Mouse (Mus musculus) lung, adult 2 months (tissue): Measurements from ENCODE around the gene Hist1h2bq. TPM values are rescaled to one million over a fixed set of nuclear protein-coding genes. Genes with fewer than 3 reads are reported as not detected.
A peak's percentile ranks its signal among the peaks of the same experiment; 100 is the strongest.
"Not testable (repeated sequence)": the region's sequence is repeated elsewhere in the genome, so short reads cannot be mapped to it uniquely, and the experiment has no call there.

ENCODE experiments used
- DNase-seq: peaks from one replicate; pipeline ENCODE4 v3.0.0; 2022
- H3K4me1 ChIP-seq: fragments of 200-500 bp; 2 replicates; pipeline ENCODE4 v1.6.1; 2011; ENCODE audit warnings: low read length; ENCODE audit not compliant: control insufficient read depth, insufficient read depth
- H3K4me3 ChIP-seq: fragments of 200-500 bp; replicated peaks from 2 replicates; pipeline ENCODE3; 2011; ENCODE audit warnings: low read depth, mild to moderate bottlenecking, control low read depth, low read length; ENCODE audit errors: extremely low read depth
- CTCF ChIP-seq: fragments of 200-500 bp; IDR thresholded peaks from 2 replicates; pipeline ENCODE4 v1.5.1; 2011; ENCODE audit warnings: mild to moderate bottlenecking, low read length, control low read depth; ENCODE audit not compliant: insufficient read depth
- POLR2A ChIP-seq: fragments of 200-500 bp; IDR thresholded peaks from 2 replicates; pipeline ENCODE4 v1.6.1; 2011; ENCODE audit warnings: low read depth, mild to moderate bottlenecking, control low read depth, low read length, borderline replicate concordance; ENCODE audit errors: extremely low read depth
- WGBS: fragments of 180-500 bp; shearing (Covaris S2); methylation state at CpG from one replicate; pipeline ENCODE4 v1.1.7; 2018; 5-methylcytosine and 5-hydroxymethylcytosine counted together
- polyA plus RNA-seq: library from polyadenylated mRNA; depleted of rRNA; stranded (reverse); fragments of >200 nt; gene quantifications from 2 replicates; pipeline ENCODE4 v1.2.3, GENCODE M21; 2012

Hist1h2bq gene
- polyA plus RNA-seq, 1 experiment, result 4.7 TPM

DNA sequence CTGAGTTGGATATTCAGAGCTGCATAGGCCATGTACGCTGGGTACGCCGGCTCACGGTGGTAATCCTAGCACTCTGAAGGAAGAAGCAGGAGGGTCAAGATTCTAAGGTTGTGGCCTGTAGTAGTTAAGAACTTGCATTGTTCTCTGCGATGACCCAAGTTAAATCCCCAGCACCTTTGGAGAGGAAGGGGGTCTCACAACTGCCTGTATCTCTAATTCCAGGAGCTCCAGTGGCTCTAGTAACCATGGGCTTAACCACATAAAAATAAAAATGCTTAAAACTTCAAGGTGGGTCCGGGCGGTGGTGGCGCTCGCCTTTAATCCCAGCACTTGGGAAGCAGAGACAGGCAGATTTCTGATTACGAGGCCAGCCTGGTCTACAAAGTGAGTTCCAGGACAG, 20.3 kb upstream of the Hist1h2bq start:
- 89% methylated on average over 10 of the region's 10 CpGs for WGBS
- no peak for DNase-seq
- TF ChIP-seq CTCF (no peak), POLR2A (no peak)
- no peak overlapping the region for H3K4me3 ChIP-seq
- H3K4me1 ChIP-seq, result no peaks in the 10 kb centered on the region

DNA sequence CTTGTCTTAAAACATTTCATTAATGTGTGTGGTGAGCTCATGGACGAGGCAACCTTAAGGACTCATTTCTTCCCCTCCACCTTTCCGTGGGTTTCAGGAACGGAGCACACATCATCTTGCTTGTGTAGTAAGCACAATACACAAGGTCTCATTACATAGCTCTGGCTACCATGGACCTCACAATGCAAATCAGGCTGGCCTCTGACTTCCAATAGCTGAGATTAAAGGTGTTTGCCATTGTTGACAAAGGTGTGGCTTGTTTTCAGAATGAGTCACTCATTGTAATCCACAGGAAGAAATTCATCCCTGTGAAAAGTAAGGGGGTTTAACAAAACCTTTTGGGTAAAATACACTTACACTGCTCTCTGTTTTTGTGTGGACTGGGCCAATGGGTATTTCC, 18.5 kb upstream of the Hist1h2bq start:
- WGBS, result 81% methylated on average over 3 of the region's 3 CpGs
- Histone ChIP-seq H3K4me1 (no peaks in the 10 kb centered on the region), H3K4me3 (no peak overlapping the region)
- no peak for TF ChIP-seq CTCF
- TF ChIP-seq POLR2A, result no peak
- DNase-seq, result no peak

DNA sequence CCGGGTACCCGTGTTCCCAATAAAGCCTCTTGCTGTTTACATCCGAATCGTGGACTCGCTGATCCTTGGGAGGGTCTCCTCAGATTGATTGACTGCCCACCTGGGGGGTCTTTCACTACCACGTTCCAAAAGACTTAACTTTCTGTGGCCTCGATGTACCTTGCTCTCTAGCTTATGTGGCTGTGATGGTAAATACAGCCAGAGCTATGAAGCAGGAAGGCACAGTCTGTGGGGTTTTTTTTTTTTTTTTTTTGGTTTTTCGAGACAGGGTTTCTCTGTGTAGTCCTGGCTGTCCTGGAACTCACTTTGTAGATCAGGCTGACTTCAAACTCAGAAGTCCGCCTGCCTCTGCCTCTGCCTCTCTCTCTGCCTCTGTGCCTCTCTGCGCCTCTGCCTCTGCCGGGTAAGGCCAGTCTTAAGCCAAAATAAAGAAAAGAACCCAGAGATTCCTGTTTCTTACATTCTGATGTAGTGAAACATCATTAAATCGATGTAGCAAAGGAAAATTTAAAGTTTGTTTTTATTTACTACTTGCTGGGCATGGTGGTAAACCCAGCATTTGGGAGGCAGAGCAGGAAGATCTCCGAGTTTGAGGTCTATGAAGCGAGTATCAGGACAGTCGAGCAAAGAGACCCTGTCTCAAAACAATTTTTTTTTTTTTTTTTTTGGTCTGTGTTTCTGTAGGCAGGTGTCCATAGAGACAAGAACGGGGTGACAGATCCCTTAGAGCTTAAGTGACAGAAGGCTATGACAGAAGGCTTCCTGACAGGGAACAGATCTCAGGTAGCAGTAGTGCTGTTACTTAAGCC, 10.3 kb upstream of the Hist1h2bq start:
- not testable (repeated sequence) for DNase-seq, H3K4me1 ChIP-seq, H3K4me3 ChIP-seq
- 66% methylated on average over 8 of the region's 16 CpGs for WGBS

DNA sequence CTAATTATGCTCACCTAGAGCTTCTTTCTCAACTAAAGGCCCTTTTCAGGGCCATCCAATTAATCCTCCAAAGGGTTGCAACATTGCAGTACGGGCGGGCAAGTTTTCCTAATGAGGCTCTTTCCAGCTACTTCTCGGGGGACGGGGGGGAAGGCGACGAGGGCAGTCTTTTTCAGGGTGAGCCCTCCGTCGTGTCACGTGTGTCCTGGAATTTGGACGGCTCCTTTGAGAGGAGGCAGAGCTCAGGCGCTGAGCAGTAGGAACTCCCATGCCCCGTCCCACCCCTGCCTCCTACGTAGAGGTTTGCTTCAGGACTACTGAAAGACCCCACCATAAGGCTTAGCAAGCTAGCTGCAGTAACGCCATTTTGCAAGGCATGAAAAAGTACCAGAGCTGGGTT, 2.1 kb upstream of the Hist1h2bq start:
- H3K4me1 ChIP-seq, DNase-seq, H3K4me3 ChIP-seq: not testable (repeated sequence)
- under 1% methylated on average over 14 of the region's 14 CpGs for WGBS

GRCm38 (mm10) chr13:21811539-21811938, 1.5 kb upstream of the Hist1h2bq start, which contains the start of gene Hist1h4m:
Gene Hist1h4m, plus strand, starts transcription at chr13:21811746.
- no CpG with 5 or more reads among the region's 24 CpGs for WGBS
- not testable (repeated sequence) for H3K4me3 ChIP-seq, H3K4me1 ChIP-seq
- DNase-seq, result peak; percentile 28

DNA sequence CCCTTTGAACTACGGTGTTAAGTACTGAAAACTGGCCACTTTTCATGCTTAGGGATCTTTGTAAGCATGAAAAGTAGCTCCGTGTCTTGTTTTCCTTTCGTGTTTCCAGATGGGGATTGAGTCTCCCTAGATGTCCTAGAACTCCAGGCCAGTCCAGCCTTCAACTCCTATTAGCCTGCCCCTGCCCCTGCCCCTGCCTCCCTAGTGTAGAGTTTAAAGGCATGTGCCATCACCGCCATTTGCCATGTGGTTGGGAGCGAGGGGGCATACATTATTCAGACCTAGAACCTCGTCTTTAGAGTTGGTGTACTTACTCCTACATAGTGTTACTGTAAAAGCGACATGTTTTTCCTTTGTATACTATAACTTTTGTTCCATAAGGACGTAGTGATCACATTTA, 1.1 kb upstream of the Hist1h2bq start:
- not testable (repeated sequence) for H3K4me3 ChIP-seq, DNase-seq, H3K4me1 ChIP-seq
- WGBS, result no CpG with 5 or more reads among the region's 8 CpGs

GRCm38 (mm10) chr13:21803058-21803457, 6.9 kb downstream of the Hist1h2bq start:
- not testable (repeated sequence) for DNase-seq, H3K4me3 ChIP-seq, H3K4me1 ChIP-seq
- no CpG with 5 or more reads among the region's 4 CpGs for WGBS

- not testable (repeated sequence) for H3K4me3 ChIP-seq, H3K4me1 ChIP-seq, DNase-seq
Measured at GRCm38 (mm10) chr13:21797163-21797562, 12.8 kb downstream of the Hist1h2bq start.

- Histone ChIP-seq H3K4me1 (no peaks in the 10 kb centered on the region), H3K4me3 (no peak overlapping the region)
- TF ChIP-seq CTCF (no peak), POLR2A (no peak)
- DNase-seq, result no peak
- WGBS, result 87% methylated on average over 7 of the region's 7 CpGs
Measured at GRCm38 (mm10) chr13:21795584-21795983, 14.4 kb downstream of the Hist1h2bq start.

GRCm38 (mm10) chr13:21790601-21791283, 19.3 kb downstream of the Hist1h2bq start:
- Histone ChIP-seq H3K4me3 (no peak overlapping the region), H3K4me1 (no peaks in the 10 kb centered on the region)
- DNase-seq, result no peak
- TF ChIP-seq CTCF (no peak), POLR2A (no peak)
- WGBS, result 20% methylated on average over 18 of the region's 18 CpGs

DNA sequence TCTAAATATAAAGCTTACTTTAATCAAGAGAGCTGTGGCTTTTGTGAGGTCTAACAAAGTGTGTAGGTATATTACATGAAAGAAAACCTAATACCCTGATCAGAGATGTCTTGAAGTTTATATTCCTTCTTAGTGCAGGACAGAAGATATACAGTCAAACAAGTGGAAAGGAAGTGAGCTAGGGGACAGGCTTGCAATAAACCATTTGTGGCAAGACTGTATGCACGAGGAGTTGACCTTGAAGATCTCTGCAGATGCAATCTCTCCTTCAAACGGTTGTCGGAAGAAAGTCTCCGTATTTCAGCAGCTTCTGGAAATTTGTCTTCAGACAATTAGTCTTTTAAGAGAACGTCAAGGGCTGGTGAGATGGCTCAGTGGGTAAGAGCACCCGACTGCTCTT, 20.1 kb downstream of the Hist1h2bq start:
- WGBS, result 45% methylated on average over 6 of the region's 6 CpGs
- Histone ChIP-seq H3K4me3 (no peak overlapping the region), H3K4me1 (no peaks in the 10 kb centered on the region)
- no peak for DNase-seq
- no peak for TF ChIP-seq CTCF
- TF ChIP-seq POLR2A, result no peak
